Mouse (Mus musculus) hindbrain, embryonic 15.5 days (tissue): ENCODE results near the gene Ptbp1. TPM values are rescaled to one million over a fixed set of nuclear protein-coding genes. Genes with fewer than 3 reads are reported as not detected.

Experiments used
- ATAC-seq: fragments of 200-750 bp; cut with Nextera tagmentation; 2 replicates; pipeline ENCODE4 v1.8.0; 2017; ENCODE audit warnings: low read depth, moderate number of reproducible peaks, moderate TSS enrichment; ENCODE audit not compliant: low FRiP score
- H3K27ac ChIP-seq: fragments of 300-500 bp; sonication (generic); replicated peaks from 2 replicates; pipeline ENCODE4 v1.5.1; 2015; ENCODE audit warnings: mild to moderate bottlenecking, inconsistent platforms
- H3K27me3 ChIP-seq: fragments of 300-500 bp; sonication (generic); 2 replicates; pipeline ENCODE4 v1.6.1; 2015; ENCODE audit warnings: control low read depth, inconsistent platforms
- H3K36me3 ChIP-seq: fragments of 300-500 bp; sonication (generic); 2 replicates; pipeline ENCODE4 v1.6.1; 2015; ENCODE audit warnings: control low read depth, inconsistent platforms
- H3K4me1 ChIP-seq: fragments of 300-500 bp; sonication (generic); replicated peaks from 2 replicates; pipeline ENCODE4 v1.6.1; 2015; ENCODE audit warnings: control low read depth, inconsistent platforms
- H3K4me2 ChIP-seq: fragments of 300-500 bp; sonication (generic); 2 replicates; pipeline ENCODE4 v1.6.1; 2015; ENCODE audit warnings: moderate library complexity, mild to moderate bottlenecking, inconsistent platforms
- H3K4me3 ChIP-seq: fragments of 300-500 bp; sonication (generic); 2 replicates; pipeline ENCODE4 v1.5.1; 2015; ENCODE audit warnings: mild to moderate bottlenecking, inconsistent platforms
- H3K9ac ChIP-seq: fragments of 300-500 bp; sonication (generic); 2 replicates; pipeline ENCODE4 v1.6.1; 2015; ENCODE audit warnings: inconsistent platforms
- H3K9me3 ChIP-seq: fragments of 300-500 bp; sonication (generic); 2 replicates; pipeline ENCODE4 v1.6.1; 2016; ENCODE audit warnings: control low read depth, inconsistent platforms
- WGBS: fragments of 180-500 bp; shearing (Covaris S2); methylation state at CpG from one replicate; pipeline ENCODE4 v1.1.7; 2015; 5-methylcytosine and 5-hydroxymethylcytosine counted together
- microRNA-seq: library from miRNA; unstranded; fragments of <30 nt; microRNA quantifications from one replicate; pipeline ENCODE4, GENCODE M21; 2016
- polyA plus RNA-seq: library from polyadenylated mRNA; unstranded; fragments of >200 nt; fragmentation: Nextera tagmentation; extraction: Ambion mirVana; gene quantifications from 2 replicates; pipeline ENCODE4 v1.2.1, GENCODE M21; 2015

Ptbp1 gene
- polyA plus RNA-seq, 1 experiment from 2014 or later, result 77.1 TPM

DNA sequence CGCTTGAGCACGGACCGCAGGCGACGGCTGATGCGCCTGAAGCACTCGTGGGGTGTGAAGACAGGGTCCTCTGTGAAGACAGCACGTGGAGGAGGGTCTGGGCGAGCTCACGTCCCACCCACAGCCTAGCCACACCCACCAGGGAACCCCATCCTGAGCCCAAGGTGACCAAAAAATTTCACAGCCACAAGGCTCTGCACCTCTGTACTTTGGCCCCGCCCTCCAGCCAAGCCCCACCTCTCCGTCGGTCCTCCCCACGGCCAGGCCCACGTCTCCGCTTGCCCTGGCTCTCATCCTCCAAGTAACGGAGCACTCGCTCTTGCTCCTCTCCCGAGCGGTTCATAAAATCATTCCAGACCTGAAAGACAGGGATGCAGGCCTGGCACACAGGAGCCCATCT, 58.2 kb downstream of the Ptbp1 start:
- no peak overlapping the region for H3K4me3 ChIP-seq
- peaks cover 44% of the 10 kb centered on the region for H3K4me1 ChIP-seq
- H3K36me3 ChIP-seq, result 0 out of 2 replicates have a peak, but pooled peaks cover 7% of the 10 kb centered on the region
- no peak overlapping the region for H3K4me2 ChIP-seq
- H3K27me3 ChIP-seq, result no peaks in the 10 kb centered on the region; the same call in 1 of the 2 replicates
- no peaks in the 10 kb centered on the region for H3K9me3 ChIP-seq
- no peak overlapping the region for H3K9ac ChIP-seq
- ATAC-seq, result no peak
- no peak overlapping the region for H3K27ac ChIP-seq
- 68% methylated on average over 20 of the region's 20 CpGs for WGBS

Small RNA genes lying within 50 kb of the gene (microRNA-seq; reads per million reads assigned to microRNA genes)
- gene Mir6910, result not detected

Other genes starting within 250 kb of the Ptbp1 start
- gene C2cd4c, start 240.4 kb upstream of the Ptbp1 start, polyA plus RNA-seq, result 0.54 and 0.60 TPM in 2 replicates
- gene Shc2, start 216.5 kb upstream of the Ptbp1 start, polyA plus RNA-seq, result 28.1 and 28.5 TPM in 2 replicates
- 0.13 and 0.43 TPM in 2 replicates for gene Odf3l2, start 208.7 kb upstream of the Ptbp1 start, polyA plus RNA-seq
- 0.87 and 1.2 TPM in 2 replicates for gene Madcam1, start 189.9 kb upstream of the Ptbp1 start, polyA plus RNA-seq
- 102 and 107 TPM in 2 replicates for gene Tpgs1, start 185.1 kb upstream of the Ptbp1 start, polyA plus RNA-seq
- 82.4 and 91.7 TPM in 2 replicates for gene Cdc34, start 172.2 kb upstream of the Ptbp1 start, polyA plus RNA-seq
- 1.3 and 1.4 TPM in 2 replicates for gene Gzmm, start 165.4 kb upstream of the Ptbp1 start, polyA plus RNA-seq
- 985 and 993 TPM in 2 replicates for gene Bsg, start 149.9 kb upstream of the Ptbp1 start, polyA plus RNA-seq
- 2.6 and 2.8 TPM in 2 replicates for gene Hcn2, start 137.8 kb upstream of the Ptbp1 start, polyA plus RNA-seq
- 37.0 and 43.0 TPM in 2 replicates for gene Polrmt, start 107.8 kb upstream of the Ptbp1 start, polyA plus RNA-seq
- 2.2 and 2.4 TPM in 2 replicates for gene Fgf22, start 99.4 kb upstream of the Ptbp1 start, polyA plus RNA-seq
- gene Rnf126, start 87.5 kb upstream of the Ptbp1 start, polyA plus RNA-seq, result 103 and 125 TPM in 2 replicates
- 2.3 and 2.5 TPM in 2 replicates for gene Fstl3, start 77.2 kb upstream of the Ptbp1 start, polyA plus RNA-seq
- 0.27 and 0.28 TPM in 2 replicates for gene Prss57, start 63.5 kb upstream of the Ptbp1 start, polyA plus RNA-seq
- 277 and 303 TPM in 2 replicates for gene Palm, start 60.9 kb upstream of the Ptbp1 start, polyA plus RNA-seq
- gene Misp, start 33.4 kb upstream of the Ptbp1 start, polyA plus RNA-seq, result 0.49 and 0.92 TPM in 2 replicates
- gene Prtn3, start 20.0 kb downstream of the Ptbp1 start, polyA plus RNA-seq, result 11.0 and 11.3 TPM in 2 replicates
- gene Plppr3, start 20.2 kb downstream of the Ptbp1 start, polyA plus RNA-seq, result 383 and 417 TPM in 2 replicates
- 0.16 TPM in 1 of 2 replicates, not detected in the other for gene Elane, start 31.8 kb downstream of the Ptbp1 start, polyA plus RNA-seq
- gene Cfd, start 36.4 kb downstream of the Ptbp1 start, polyA plus RNA-seq, result not detected in 2 replicates
- 51.2 and 54.2 TPM in 2 replicates for gene Med16, start 54.5 kb downstream of the Ptbp1 start, polyA plus RNA-seq
- gene Gm26602, start 56.4 kb downstream of the Ptbp1 start, polyA plus RNA-seq, result 3.0 TPM in 1 of 2 replicates, not detected in the other
- 2.7 and 3.1 TPM in 2 replicates for gene Kiss1r, start 62.5 kb downstream of the Ptbp1 start, polyA plus RNA-seq
- 258 and 289 TPM in 2 replicates for gene R3hdm4, start 66.8 kb downstream of the Ptbp1 start, polyA plus RNA-seq
- 2.9 and 3.2 TPM in 2 replicates for gene Arid3a, start 72.6 kb downstream of the Ptbp1 start, polyA plus RNA-seq
- gene Wdr18, start 105.7 kb downstream of the Ptbp1 start, polyA plus RNA-seq, result 93.6 and 94.7 TPM in 2 replicates
- gene Grin3b, start 116.3 kb downstream of the Ptbp1 start, polyA plus RNA-seq, result 0.29 and 0.34 TPM in 2 replicates
- gene Tmem259, start 129.9 kb downstream of the Ptbp1 start, polyA plus RNA-seq, result 24.5 and 27.3 TPM in 2 replicates
- gene Cnn2, start 134.2 kb downstream of the Ptbp1 start, polyA plus RNA-seq, result 29.4 and 33.6 TPM in 2 replicates
- 4.8 and 5.4 TPM in 2 replicates for gene Abca7, start 142.1 kb downstream of the Ptbp1 start, polyA plus RNA-seq
- gene Arhgap45, start 162.2 kb downstream of the Ptbp1 start, polyA plus RNA-seq, result 2.3 and 2.5 TPM in 2 replicates
- gene Polr2e, start 185.4 kb downstream of the Ptbp1 start, polyA plus RNA-seq, result 141 and 145 TPM in 2 replicates
- gene Gpx4, start 192.7 kb downstream of the Ptbp1 start, polyA plus RNA-seq, result 583 and 596 TPM in 2 replicates